Mouse (Mus musculus) G1E (cell line): ENCODE measurements at regions not wholly inside any gene's neighbourhood (a gene's known extent, or its start where the extent isn't known, plus 50 kb on each side); places are given as distances from the start of the nearest gene placed in this dataset.

Source experiments
- ATAC-seq: 2 replicates; pipeline ENCODE4 v1.8.0; 2016; ENCODE audit warnings: mild to moderate bottlenecking; ENCODE audit not compliant: insufficient number of reproducible peaks, poor library complexity, low FRiP score, severe bottlenecking; ENCODE audit errors: extremely low read depth
- DNase-seq: peaks from one replicate; pipeline ENCODE4 v3.0.0; 2012; ENCODE audit warnings: low spot score
- H3K27me3 ChIP-seq: 2 replicates; pipeline ENCODE4 v1.6.1; 2012; ENCODE audit warnings: mild to moderate bottlenecking, low read length, inconsistent platforms; ENCODE audit not compliant: insufficient read depth
- H3K36me3 ChIP-seq: replicated peaks from 2 replicates; pipeline ENCODE3; 2012; ENCODE audit warnings: mild to moderate bottlenecking, inconsistent platforms
- H3K4me1 ChIP-seq: 2 replicates; pipeline ENCODE4 v1.6.1; 2012; ENCODE audit warnings: low read depth, low read length, inconsistent platforms, mixed read lengths; ENCODE audit not compliant: insufficient read depth
- H3K4me3 ChIP-seq: 2 replicates; pipeline ENCODE4 v1.5.1; 2012; ENCODE audit warnings: low read depth, mild to moderate bottlenecking, inconsistent platforms, low read length, moderate library complexity, mixed read lengths
- H3K9me3 ChIP-seq: replicated peaks from 2 replicates; pipeline ENCODE4 v1.6.1; 2012; ENCODE audit warnings: inconsistent platforms
- CTCF ChIP-seq: IDR thresholded peaks from 2 replicates; pipeline ENCODE4 v1.5.1; 2012; ENCODE audit warnings: low read depth, low read length, inconsistent platforms, mixed read lengths
- GATA1 ChIP-seq: IDR thresholded peaks from 2 replicates; pipeline ENCODE4 v1.6.1; 2012; ENCODE audit warnings: borderline replicate concordance, low read length, inconsistent platforms, mixed read lengths
- GATA2 ChIP-seq: IDR thresholded peaks from 2 replicates; pipeline ENCODE4 v1.6.1; 2012; ENCODE audit warnings: low read depth, low read length, inconsistent platforms, borderline replicate concordance
- POLR2AphosphoS5 ChIP-seq: IDR thresholded peaks from 2 replicates; pipeline ENCODE4 v1.6.1; 2012; ENCODE audit warnings: low read depth, low read length, inconsistent platforms; ENCODE audit not compliant: insufficient replicate concordance
- TAL1 ChIP-seq: conservative IDR thresholded peaks from 2 replicates; pipeline ENCODE4 v1.6.1; 2012; ENCODE audit warnings: low read depth, low read length, inconsistent platforms, mixed read lengths

DNA sequence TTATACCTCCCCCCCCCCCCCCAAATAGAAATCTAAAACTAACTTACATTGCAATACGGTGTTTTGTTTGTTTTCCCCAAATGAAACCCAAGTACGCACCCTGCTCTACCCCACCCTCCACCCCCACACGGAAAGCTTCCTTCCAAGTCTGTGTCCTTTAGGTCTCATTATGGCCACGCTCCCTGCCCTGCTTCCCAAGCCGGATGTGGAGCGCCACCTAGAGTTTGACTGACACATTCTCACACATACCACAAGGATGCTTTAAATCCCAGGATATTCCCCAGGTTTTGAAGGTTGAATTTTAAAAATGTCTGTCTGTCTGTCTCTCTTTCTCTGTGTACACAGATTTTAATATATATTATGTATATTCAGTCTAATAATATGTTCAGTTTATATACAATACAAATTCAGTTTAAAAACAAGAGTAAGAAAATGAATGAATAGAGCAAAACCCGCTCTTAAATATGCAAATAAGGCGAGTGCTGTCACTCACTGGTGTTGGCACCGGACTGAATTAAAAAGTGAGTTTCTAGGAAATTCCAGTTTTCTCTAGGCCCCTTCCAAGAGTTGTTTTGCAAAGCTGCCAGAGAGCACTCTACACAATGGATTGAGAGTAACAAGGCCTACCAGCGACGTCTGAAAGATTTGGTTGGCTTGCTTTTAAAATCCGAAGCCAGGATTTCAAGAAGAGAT lies 190.9 kb upstream of the Hmga2 start:
- no peaks in the 10 kb centered on the region for H3K36me3 ChIP-seq
- no peaks in the 10 kb centered on the region for H3K4me1 ChIP-seq
- no peak for TF ChIP-seq POLR2AphosphoS5
- TF ChIP-seq GATA2, result no peak
- TF ChIP-seq GATA1, result no peak
- no peak for TF ChIP-seq CTCF
- TF ChIP-seq TAL1, result no peak
- DNase-seq, result no peak
- ATAC-seq, result no peak
- no peak overlapping the region for H3K4me3 ChIP-seq
- peaks cover 34% of the 10 kb centered on the region for H3K9me3 ChIP-seq
- no peaks in the 10 kb centered on the region for H3K27me3 ChIP-seq

DNA sequence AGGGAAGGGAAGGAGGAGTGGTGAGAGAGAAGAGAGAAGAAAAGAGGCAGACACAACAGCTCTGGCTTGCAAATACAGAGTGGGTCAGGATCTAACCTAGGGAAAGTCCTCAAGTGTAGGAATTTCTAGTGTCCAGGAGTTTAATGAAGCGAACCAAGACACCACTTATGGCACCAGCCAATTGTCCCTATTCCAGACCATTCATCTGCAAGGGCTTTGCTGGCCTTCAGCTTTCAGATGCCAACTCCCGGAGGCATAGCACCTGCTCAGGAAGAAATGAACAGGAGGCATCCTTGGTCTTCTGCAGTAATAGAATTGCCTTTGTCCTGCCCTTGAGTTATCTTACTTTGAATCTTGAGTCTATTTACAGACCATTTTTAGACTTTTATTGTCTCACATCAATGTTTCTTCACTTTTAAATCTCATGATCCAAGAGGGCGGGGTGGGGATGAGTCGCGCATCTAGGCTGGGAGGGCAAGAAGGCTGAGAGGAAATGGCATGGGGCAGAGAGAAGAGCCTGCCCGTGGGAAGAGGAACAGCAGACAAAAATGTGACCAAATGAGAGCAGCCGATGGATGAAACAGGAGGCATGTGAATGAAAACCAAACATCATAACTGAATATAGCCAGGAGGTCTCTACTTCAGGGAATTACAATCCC lies 190.1 kb upstream of the Hmga2 start:
- TF ChIP-seq TAL1 (no peak), GATA1 (no peak), POLR2AphosphoS5 (no peak), CTCF (no peak), GATA2 (no peak)
- ATAC-seq (no peak), DNase-seq (no peak)
- Histone ChIP-seq H3K4me3 (no peak overlapping the region), H3K27me3 (no peaks in the 10 kb centered on the region), H3K36me3 (no peaks in the 10 kb centered on the region), H3K9me3 (peaks cover 39% of the 10 kb centered on the region), H3K4me1 (no peaks in the 10 kb centered on the region)

DNA sequence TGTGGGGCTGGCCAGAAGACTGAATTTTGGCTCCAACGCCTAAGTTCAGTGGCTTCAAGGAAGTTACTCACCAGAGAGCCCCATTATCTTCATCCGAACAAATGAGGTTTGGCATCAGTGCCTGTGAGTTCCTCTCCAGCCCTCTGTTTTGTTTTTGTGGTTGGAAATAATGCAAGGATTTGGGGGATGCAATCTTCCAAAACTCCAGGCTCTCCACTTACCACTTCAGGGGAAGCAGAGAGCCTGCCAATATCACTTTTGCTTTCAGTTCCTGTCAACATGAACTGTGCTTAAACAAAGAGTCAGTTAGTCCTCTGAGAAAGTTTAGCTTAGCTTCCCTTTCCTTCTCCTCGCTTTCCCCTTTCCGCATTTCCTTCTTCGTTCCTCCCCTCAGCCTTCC lies 189.4 kb upstream of the Hmga2 start:
- DNase-seq (no peak), ATAC-seq (no peak)
- no peaks in the 10 kb centered on the region for H3K36me3 ChIP-seq
- H3K4me3 ChIP-seq, result no peak overlapping the region
- no peaks in the 10 kb centered on the region for H3K27me3 ChIP-seq
- no peaks in the 10 kb centered on the region for H3K4me1 ChIP-seq
- H3K9me3 ChIP-seq, result peaks cover 44% of the 10 kb centered on the region
- TF ChIP-seq GATA2 (no peak), CTCF (no peak), POLR2AphosphoS5 (no peak), TAL1 (no peak), GATA1 (no peak)

DNA sequence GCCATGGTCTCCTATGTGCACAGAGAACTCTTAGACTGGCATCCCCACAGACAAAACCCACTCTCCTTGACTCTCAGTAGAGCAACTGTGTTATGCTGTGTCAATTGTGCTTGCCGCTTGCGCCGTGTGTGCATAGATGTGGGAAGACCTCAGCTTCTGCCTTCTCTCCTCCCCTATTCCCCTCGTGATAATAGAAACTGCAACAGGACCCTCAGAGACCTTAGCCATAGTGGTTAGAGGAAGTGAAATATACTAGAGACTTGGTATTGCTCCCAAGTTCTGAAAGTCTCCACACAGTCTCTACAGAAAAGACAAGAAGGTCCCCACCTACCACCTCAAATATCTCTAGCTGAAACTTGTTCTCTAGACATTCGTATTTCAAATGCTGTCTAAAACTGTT lies 188.2 kb upstream of the Hmga2 start:
- H3K4me3 ChIP-seq, result no peak overlapping the region
- ATAC-seq (no peak), DNase-seq (no peak)
- H3K4me1 ChIP-seq, result no peaks in the 10 kb centered on the region
- H3K36me3 ChIP-seq, result no peaks in the 10 kb centered on the region
- H3K27me3 ChIP-seq, result no peaks in the 10 kb centered on the region
- H3K9me3 ChIP-seq, result peaks cover 41% of the 10 kb centered on the region
- TF ChIP-seq CTCF, result no peak
- TF ChIP-seq GATA2, result no peak
- no peak for TF ChIP-seq GATA1
- TF ChIP-seq TAL1, result no peak
- TF ChIP-seq POLR2AphosphoS5, result no peak

DNA sequence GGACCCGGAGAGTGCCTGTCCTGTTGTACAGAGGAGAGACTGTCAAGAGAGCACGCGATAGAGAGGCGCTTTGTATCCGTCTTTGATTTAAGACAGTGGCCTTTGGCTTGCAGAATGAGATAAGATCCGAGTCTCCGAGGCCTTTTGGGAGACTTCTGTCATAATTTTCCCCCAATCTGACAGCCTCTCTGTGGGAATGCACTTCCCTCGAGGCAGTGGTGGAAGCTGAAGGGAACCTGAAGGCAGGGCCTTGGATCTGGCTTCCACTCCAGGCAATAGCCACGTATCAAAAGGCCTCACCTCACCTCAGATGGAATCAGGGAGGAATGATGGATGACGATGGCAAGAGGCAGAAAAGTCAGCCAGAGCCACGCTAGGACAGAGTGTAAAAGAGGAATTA lies 187.1 kb upstream of the Hmga2 start:
- TF ChIP-seq TAL1 (no peak), POLR2AphosphoS5 (no peak), GATA1 (no peak), GATA2 (no peak), CTCF (no peak)
- ATAC-seq (no peak), DNase-seq (no peak)
- Histone ChIP-seq H3K9me3 (peaks cover 44% of the 10 kb centered on the region), H3K4me3 (no peak overlapping the region), H3K27me3 (no peaks in the 10 kb centered on the region), H3K4me1 (no peaks in the 10 kb centered on the region), H3K36me3 (no peaks in the 10 kb centered on the region)

GRCm38 (mm10) chr10:120660503-120660902 lies 184.2 kb upstream of the Hmga2 start:
- ATAC-seq (no peak), DNase-seq (no peak)
- Histone ChIP-seq H3K4me1 (no peaks in the 10 kb centered on the region), H3K9me3 (peaks cover 54% of the 10 kb centered on the region), H3K4me3 (no peak overlapping the region), H3K36me3 (no peaks in the 10 kb centered on the region), H3K27me3 (no peaks in the 10 kb centered on the region)
- TF ChIP-seq CTCF (no peak), POLR2AphosphoS5 (no peak), GATA1 (no peak), GATA2 (no peak), TAL1 (no peak)
